ENCODE assay signal across 29 mouse cellular contexts in the genomic region with DNA sequence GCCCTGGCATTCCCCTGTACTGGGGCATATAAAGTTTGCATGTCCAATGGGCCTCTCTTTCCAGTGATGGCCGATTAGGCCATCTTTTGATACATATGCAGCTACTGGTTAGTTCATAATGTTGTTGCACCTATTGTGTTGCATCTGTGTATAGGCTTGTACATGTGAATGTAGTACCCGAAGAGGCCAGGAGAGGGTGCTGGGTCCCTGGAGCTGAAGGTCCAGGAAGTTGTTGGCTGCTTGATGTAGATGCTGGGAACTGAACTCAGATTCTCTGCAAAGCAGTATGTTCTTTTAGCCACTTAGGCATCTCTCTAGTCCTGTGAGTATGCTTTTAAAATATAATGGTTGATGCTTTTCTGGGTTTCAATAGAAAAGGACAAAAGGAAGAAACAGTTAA.
A peak's percentile ranks its signal among the peaks of the same experiment; 100 is the strongest.
DNase-seq lines count a peak whose midpoint lies in the region; ATAC-seq and TF ChIP-seq lines count a peak whose summit lies in the region.
"Had no signal": no experiment of that assay in that cellular context is flagged by ENCODE, and none has a peak within 500 bp of the region (broad histone marks: within the 10 kb centered on the region; RNA-seq: fewer than 3 reads in every experiment).

No protein-coding gene starts in this region.

- no peak overlapping the region for H3K4me2 ChIP-seq in liver, postnatal 0 days (ENCODE audit: low read depth, low read length)
- H3K4me2 ChIP-seq in stomach, postnatal 0 days (replicated peaks; ENCODE audit: low read depth): no peak overlapping the region
- H3K4me2 ChIP-seq in hindbrain, postnatal 0 days (ENCODE audit: low read depth, low read length): no peak overlapping the region
- H3K4me2 ChIP-seq: embryonic facial prominence, embryonic 15.5 days; forebrain, embryonic 12.5 days; hindbrain, embryonic 15.5 days; liver, embryonic 15.5 days; midbrain, embryonic 12.5 days; neural tube, embryonic 12.5 days had no signal

- no peaks in the 10 kb centered on the region for H3K4me1 ChIP-seq in liver, postnatal 0 days (ENCODE audit: insufficient read depth)
- no peaks in the 10 kb centered on the region for H3K4me1 ChIP-seq in ES-E14 (ENCODE audit: control insufficient read depth in 2 of 2, insufficient read depth in 2 of 2, low read length in 2 of 2, poor library complexity in 1 of 2)
- H3K4me1 ChIP-seq in stomach, postnatal 0 days (replicated peaks; ENCODE audit: control insufficient read depth, insufficient read depth): no peaks in the 10 kb centered on the region
- H3K4me1 ChIP-seq in cerebellum, adult 2 months (ENCODE audit: control insufficient read depth, insufficient read depth, low read length): no peaks in the 10 kb centered on the region
- H3K4me1 ChIP-seq in hindbrain, postnatal 0 days (ENCODE audit: insufficient read depth, low read length): no peaks in the 10 kb centered on the region
- H3K4me1 ChIP-seq: embryonic facial prominence, embryonic 10.5 days; embryonic facial prominence, embryonic 15.5 days; forebrain, embryonic 12.5 days; hindbrain, embryonic 10.5 days; hindbrain, embryonic 15.5 days; liver, embryonic 15.5 days; megakaryocyte, embryonic 14.5 days; midbrain, embryonic 12.5 days; neural tube, embryonic 12.5 days had no signal

- no peak for DNase-seq in liver, postnatal 0 days
- no peak for DNase-seq in liver
- DNase-seq in A20 (ENCODE audit: low read depth, low spot score): peak; percentile 1
- DNase-seq in ES-E14 (ENCODE audit: low read depth, low spot score): peak; percentile 36
- DNase-seq in stomach, postnatal 0 days (ENCODE audit: low spot score): no peak
- no peak for DNase-seq in cerebellum, adult 2 months
- DNase-seq in hindbrain, postnatal 0 days (ENCODE audit: low spot score): no peak
- DNase-seq: adrenal gland, postnatal 14 days; cerebellum, adult 11-12 months; cerebellum, postnatal 14 days; forebrain, postnatal 0 days; heart, postnatal 14 days; kidney, adult 18-20 months; kidney, postnatal 4 days; layer of hippocampus, postnatal 36 days; left cerebral cortex, postnatal 4 days; lung, postnatal 36 days; thymus, postnatal 14 days had no signal

- no peak for TF ChIP-seq POLR2A in cerebellum, adult 2 months (IDR thresholded peaks at IDR 0.05; ENCODE audit: borderline replicate concordance, insufficient read depth, low read length)

- no peak overlapping the region for H3K9ac ChIP-seq in liver, postnatal 0 days (replicated peaks)
- no peak overlapping the region for H3K9ac ChIP-seq in ES-E14 (ENCODE audit: insufficient read depth, low read depth, low read length, poor library complexity, severe bottlenecking)
- H3K9ac ChIP-seq in stomach, postnatal 0 days (ENCODE audit: low read length): no peak overlapping the region
- no peak overlapping the region for H3K9ac ChIP-seq in hindbrain, postnatal 0 days (replicated peaks; ENCODE audit: low read length)
- H3K9ac ChIP-seq: embryonic facial prominence, embryonic 15.5 days; forebrain, embryonic 12.5 days; forebrain, postnatal 0 days; hindbrain, embryonic 15.5 days; liver, embryonic 15.5 days; midbrain, embryonic 12.5 days; neural tube, embryonic 12.5 days had no signal

- in situ Hi-C loops in ES-E14 (cut with MboI; ENCODE audit: low sequenced_read_pairs in 2 of 2, unreplicated experiment in 2 of 2): no loop called here

- no peak overlapping the region for H3K4me3 ChIP-seq in liver, postnatal 0 days (ENCODE audit: low read depth, low read length)
- H3K4me3 ChIP-seq in ES-E14 (ENCODE audit: insufficient read depth in 1 of 2, low read depth in 1 of 2, low read length in 2 of 2, poor library complexity in 1 of 2, severe bottlenecking in 1 of 2): no peak overlapping the region
- no peak overlapping the region for H3K4me3 ChIP-seq in stomach, postnatal 0 days (ENCODE audit: low read depth, low read length)
- no peak overlapping the region for H3K4me3 ChIP-seq in cerebellum, adult 2 months (replicated peaks; ENCODE audit: insufficient read depth, low read depth, low read length)
- no peak overlapping the region for H3K4me3 ChIP-seq in hindbrain, postnatal 0 days (ENCODE audit: low read length)
- H3K4me3 ChIP-seq: embryonic facial prominence, embryonic 10.5 days; embryonic facial prominence, embryonic 15.5 days; forebrain, embryonic 12.5 days; hindbrain, embryonic 10.5 days; hindbrain, embryonic 15.5 days; liver, embryonic 15.5 days; megakaryocyte, embryonic 14.5 days; midbrain, embryonic 12.5 days; myocyte; neural tube, embryonic 12.5 days had no signal

- no peaks in the 10 kb centered on the region for H3K9me3 ChIP-seq in liver, postnatal 0 days (ENCODE audit: low read length)
- no peaks in the 10 kb centered on the region for H3K9me3 ChIP-seq in ES-E14 (ENCODE audit: control insufficient read depth, insufficient read depth, low read depth, low read length)
- no peaks in the 10 kb centered on the region for H3K9me3 ChIP-seq in stomach, postnatal 0 days (ENCODE audit: control insufficient read depth, low read length)
- no peaks in the 10 kb centered on the region for H3K9me3 ChIP-seq in hindbrain, postnatal 0 days (ENCODE audit: low read length)
- H3K9me3 ChIP-seq: embryonic facial prominence, embryonic 15.5 days; forebrain, embryonic 12.5 days; hindbrain, embryonic 10.5 days; hindbrain, embryonic 15.5 days; liver, embryonic 15.5 days; midbrain, embryonic 12.5 days; neural tube, embryonic 12.5 days had no signal

- TF ChIP-seq CTCF in liver, postnatal 0 days (IDR thresholded peaks at IDR 0.05; ENCODE audit: low read depth): peak; percentile 17; the same call in 1 of the 2 replicates
- TF ChIP-seq CTCF in stomach, postnatal 0 days (IDR thresholded peaks at IDR 0.05; ENCODE audit: low read depth): 0 out of 2 replicates have a peak, but pooled peaks have one; percentile 19
- no peak for TF ChIP-seq CTCF in cerebellum, adult 2 months (IDR thresholded peaks at IDR 0.05; ENCODE audit: borderline replicate concordance, insufficient read depth, low read depth, low read length)
- no peak for TF ChIP-seq CTCF in hindbrain, postnatal 0 days (IDR thresholded peaks at IDR 0.05; ENCODE audit: low read depth)

- H3K27me3 ChIP-seq in liver, postnatal 0 days (ENCODE audit: insufficient read depth, low read length): no peaks in the 10 kb centered on the region
- no peaks in the 10 kb centered on the region for H3K27me3 ChIP-seq in stomach, postnatal 0 days (ENCODE audit: control insufficient read depth, insufficient read depth, low read length)
- H3K27me3 ChIP-seq in cerebellum, adult 2 months (ENCODE audit: control insufficient read depth, insufficient read depth, low read length): no peaks in the 10 kb centered on the region
- H3K27me3 ChIP-seq in hindbrain, postnatal 0 days (ENCODE audit: insufficient read depth, low read length): no peaks in the 10 kb centered on the region
- H3K27me3 ChIP-seq: CH12.LX; embryonic facial prominence, embryonic 15.5 days; forebrain, embryonic 12.5 days; hindbrain, embryonic 15.5 days; liver, embryonic 15.5 days; megakaryocyte, embryonic 14.5 days; midbrain, embryonic 12.5 days; neural tube, embryonic 12.5 days had no signal

- H3K27ac ChIP-seq in liver, postnatal 0 days (ENCODE audit: low read depth): no peak overlapping the region
- H3K27ac ChIP-seq in ES-E14 (ENCODE audit: insufficient read depth, low read depth, low read length, poor library complexity, severe bottlenecking): no peak overlapping the region
- H3K27ac ChIP-seq in stomach, postnatal 0 days (replicated peaks): no peak overlapping the region
- no peak overlapping the region for H3K27ac ChIP-seq in cerebellum, adult 2 months (ENCODE audit: insufficient read depth, low read length)
- H3K27ac ChIP-seq in hindbrain, postnatal 0 days: no peak overlapping the region
- H3K27ac ChIP-seq: embryonic facial prominence, embryonic 10.5 days; embryonic facial prominence, embryonic 15.5 days; forebrain, embryonic 12.5 days; hindbrain, embryonic 10.5 days; hindbrain, embryonic 15.5 days; liver, embryonic 15.5 days; midbrain, embryonic 12.5 days; neural tube, embryonic 12.5 days had no signal

- no peak for ATAC-seq in liver, postnatal 0 days
- no peak for ATAC-seq in stomach, postnatal 0 days (ENCODE audit: low FRiP score, low TSS enrichment)
- no peak for ATAC-seq in hindbrain, postnatal 0 days
- ATAC-seq: forebrain, postnatal 0 days had no signal

- WGBS in liver, postnatal 0 days (ENCODE audit: insufficient replicate concordance): 69% methylated on average over 2 of the region's 2 CpGs
- 77% methylated on average over 2 of the region's 2 CpGs for WGBS in stomach, postnatal 0 days
- WGBS in cerebellum, adult 2 months: 84% methylated on average over 2 of the region's 2 CpGs
- WGBS in hindbrain, postnatal 0 days: 81% methylated on average over 2 of the region's 2 CpGs

- no peaks in the 10 kb centered on the region for H3K36me3 ChIP-seq in liver, postnatal 0 days (replicated peaks; ENCODE audit: insufficient read depth, low read length)
- H3K36me3 ChIP-seq in ES-E14 (ENCODE audit: control insufficient read depth, insufficient read depth, low read length, poor library complexity, severe bottlenecking): no peaks in the 10 kb centered on the region
- no peaks in the 10 kb centered on the region for H3K36me3 ChIP-seq in stomach, postnatal 0 days (ENCODE audit: control insufficient read depth, insufficient read depth, low read length)
- no peaks in the 10 kb centered on the region for H3K36me3 ChIP-seq in hindbrain, postnatal 0 days (ENCODE audit: insufficient read depth, low read length)
- H3K36me3 ChIP-seq: embryonic facial prominence, embryonic 10.5 days; embryonic facial prominence, embryonic 15.5 days; forebrain, embryonic 12.5 days; hindbrain, embryonic 10.5 days; hindbrain, embryonic 15.5 days; liver, embryonic 15.5 days; midbrain, embryonic 12.5 days; neural tube, embryonic 12.5 days had no signal

- TF ChIP-seq EP300 in liver, postnatal 0 days (IDR thresholded peaks at IDR 0.05; ENCODE audit: low read depth): no peak
- no peak for TF ChIP-seq EP300 in stomach, postnatal 0 days (optimal IDR thresholded peaks at IDR 0.05)

TF ChIP-seq in ES-E14, 5 proteins besides CTCF, POLR2A, EP300 and RAD21:
- TF ChIP-seq HCFC1 (IDR thresholded peaks at IDR 0.05; ENCODE audit: borderline replicate concordance, insufficient read depth, low read length) (no peak), CHD2 (IDR thresholded peaks at IDR 0.05; ENCODE audit: low read depth, low read length) (no peak), ZNF384 (IDR thresholded peaks at IDR 0.05; ENCODE audit: low read depth, low read length) (no peak), MAFK (IDR thresholded peaks at IDR 0.05; ENCODE audit: insufficient read depth, low read depth, low read length) (no peak), ZC3H11A (IDR thresholded peaks at IDR 0.05; ENCODE audit: borderline replicate concordance, low read depth, low read length) (no peak)

Comparison
In these comparisons a context has a peak if more than half of its experiments do, and no peak if none do; other contexts are left out.
1. DNase-seq: peak in A20 (single experiment) and ES-E14 (single experiment); none in liver, postnatal 0 days (single experiment), liver (single experiment), stomach, postnatal 0 days (single experiment), cerebellum, adult 2 months (0 of 2) and hindbrain, postnatal 0 days (single experiment).
2. CTCF ChIP-seq: peak in liver, postnatal 0 days (single experiment) and stomach, postnatal 0 days (single experiment); none in cerebellum, adult 2 months (single experiment) and hindbrain, postnatal 0 days (single experiment).